Mouse (Mus musculus) heart, adult 8-10 months (tissue): ENCODE measurements around the gene Xrra1. TPM values are rescaled to one million over a fixed set of nuclear protein-coding genes. Genes with fewer than 3 reads are reported as not detected.
A peak's percentile ranks its signal among the peaks of the same experiment; 100 is the strongest.
"Not testable (repeated sequence)": the region's sequence is repeated elsewhere in the genome, so short reads cannot be mapped to it uniquely, and the experiment has no call there.

Experiments
- DNase-seq: peaks from one replicate; pipeline ENCODE4 v3.0.0; 2022; ENCODE audit warnings: low spot score
- total RNA-seq, 4 experiments: library from RNA; stranded (reverse); gene quantifications; 2 replicates each; pipeline ENCODE4 v1.2.4; 2022

Xrra1 gene
- total RNA-seq, 4 experiments from 2014 or later = not detected

DNA sequence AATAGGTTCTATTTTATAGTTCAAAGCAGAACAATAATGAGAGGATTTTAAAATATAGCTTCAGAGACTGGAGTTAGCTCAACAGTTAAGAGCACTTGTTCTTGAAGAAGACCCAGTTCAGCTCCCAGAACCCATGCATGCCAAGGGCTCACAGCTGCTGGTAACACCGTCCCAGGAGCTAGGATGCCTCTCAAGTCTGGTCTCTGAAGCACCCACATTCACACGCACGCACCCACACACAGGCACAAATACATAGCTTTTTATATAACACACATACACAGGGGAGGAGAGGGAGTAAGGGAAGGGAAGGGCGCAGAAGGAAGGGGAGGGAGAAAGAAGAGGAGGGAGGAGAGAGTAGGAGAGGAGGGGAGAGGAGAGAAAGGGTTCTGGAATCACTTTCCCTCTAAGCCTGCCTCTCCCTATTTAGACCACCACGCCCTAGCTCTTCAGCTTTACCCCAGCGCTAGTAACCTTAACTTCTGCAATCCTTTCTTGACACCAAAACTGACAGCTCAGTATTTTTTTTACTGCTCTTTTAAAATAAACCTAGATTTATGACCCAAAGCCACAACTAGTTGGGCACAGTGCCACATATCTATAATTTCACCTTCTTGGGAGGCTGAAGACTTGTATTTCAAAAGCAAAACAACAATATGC, 94.7 kb downstream of the Xrra1 start:
- DNase-seq = no peak

DNA sequence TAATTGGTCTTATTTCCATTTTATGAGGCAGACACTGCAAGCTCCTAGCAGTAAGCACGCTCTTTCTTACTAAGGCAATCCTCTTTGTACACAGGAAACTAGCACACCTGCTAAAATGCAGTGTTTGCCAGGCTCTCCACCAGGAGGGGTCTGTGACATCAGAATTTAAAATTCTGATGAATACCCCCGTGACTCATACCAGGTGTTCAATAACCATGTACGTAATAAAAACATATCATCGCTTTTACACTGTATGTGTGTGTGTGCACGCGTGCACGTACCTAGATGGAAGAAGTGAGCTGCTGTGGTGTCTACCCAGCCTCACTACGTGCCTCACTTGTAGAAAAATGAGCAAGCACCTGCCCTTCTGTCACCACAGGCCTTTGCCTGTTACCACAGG, 95.3 kb downstream of the Xrra1 start:
- DNase-seq = no peak

DNA sequence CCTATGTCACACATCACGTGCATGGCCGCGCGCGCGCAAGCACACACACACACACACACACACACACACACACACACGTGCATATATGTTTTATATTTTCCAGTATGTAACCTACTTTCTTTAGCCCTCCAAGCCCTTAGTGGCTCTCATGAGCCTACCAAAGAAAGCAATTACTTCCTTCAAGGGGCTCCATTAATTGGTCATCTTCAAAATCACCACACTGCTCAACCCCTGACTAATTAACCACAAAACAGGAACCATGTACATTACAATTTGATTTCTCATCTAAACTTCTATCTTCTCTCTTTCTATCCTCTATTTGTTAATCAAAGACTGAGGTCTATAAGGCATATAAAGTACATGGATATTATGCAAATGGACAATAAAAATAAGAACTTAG, 97.2 kb downstream of the Xrra1 start:
- DNase-seq = no peak

DNA sequence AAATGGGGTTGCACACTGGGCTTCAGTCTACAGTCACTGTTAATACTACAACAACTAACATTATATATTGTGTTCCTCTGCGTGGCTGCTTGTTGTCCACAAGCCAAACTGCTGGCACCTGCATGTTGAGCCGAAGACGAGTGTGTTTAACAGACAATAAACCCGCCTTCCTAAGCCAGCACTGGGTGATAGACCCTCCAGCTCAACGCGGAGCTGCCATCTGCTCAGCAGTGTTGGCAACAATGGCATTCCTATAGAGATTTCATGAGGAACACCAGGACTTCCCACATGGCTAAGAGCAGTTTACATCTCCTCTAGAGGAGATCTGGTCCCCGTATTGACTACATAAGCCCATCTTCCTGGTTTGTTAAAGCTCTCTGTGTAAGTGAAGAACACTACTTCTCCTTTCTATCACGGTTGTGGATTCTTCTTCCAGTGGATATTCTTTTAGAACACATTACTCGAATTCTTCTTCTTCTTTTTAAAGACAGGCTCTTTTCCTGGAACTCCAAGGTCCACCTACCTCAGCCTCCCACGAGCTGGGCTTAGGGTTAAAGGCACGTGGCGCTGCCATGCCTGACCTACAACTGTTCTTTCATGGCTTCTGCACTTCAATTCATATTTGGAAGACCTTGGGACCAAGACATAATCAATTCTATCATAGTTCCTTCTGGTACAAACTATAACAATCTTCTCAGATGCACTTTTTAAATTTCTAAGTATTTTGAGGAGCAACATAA, 98.5 kb downstream of the Xrra1 start:
- no peak for DNase-seq

GRCm38 (mm10) chr7:99960571-99960970, 101.7 kb downstream of the Xrra1 start:
- DNase-seq = not testable (repeated sequence)

GRCm38 (mm10) chr7:99961518-99961917, 102.6 kb downstream of the Xrra1 start:
- DNase-seq = no peak

DNA sequence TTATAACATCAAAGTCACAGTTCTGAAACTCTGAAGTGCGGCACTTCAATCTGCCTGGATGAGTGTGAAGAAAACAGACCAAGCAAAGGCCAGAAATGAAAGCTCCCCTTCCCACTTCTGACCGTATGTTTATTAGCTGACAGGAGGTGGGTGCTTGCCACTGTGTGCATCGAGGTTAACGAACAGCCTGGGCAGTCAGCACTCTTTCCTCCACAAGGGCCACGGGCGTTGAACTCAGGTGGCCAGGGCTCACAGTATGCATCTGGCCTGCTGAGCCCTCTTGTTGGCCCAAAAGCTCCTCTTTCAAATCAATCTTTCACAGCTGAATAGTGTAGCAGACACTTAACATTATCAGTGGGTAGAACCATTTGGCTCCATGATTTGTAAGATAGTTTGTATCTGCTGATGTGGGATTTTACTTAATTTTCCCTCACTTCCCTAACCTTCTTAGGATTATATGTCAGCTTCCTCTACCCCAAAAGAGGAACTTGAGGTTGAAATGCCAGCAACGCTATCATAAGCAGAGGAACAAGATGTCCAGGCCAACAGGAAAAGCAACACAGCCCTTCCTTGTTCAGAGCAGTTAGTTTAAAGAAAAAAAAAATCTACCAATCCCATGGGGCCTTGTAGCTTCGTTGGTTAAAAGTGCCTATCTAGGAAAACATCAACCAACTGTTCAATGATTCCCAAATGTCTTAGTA, 103.8 kb downstream of the Xrra1 start:
- peak; percentile 86 for DNase-seq

DNA sequence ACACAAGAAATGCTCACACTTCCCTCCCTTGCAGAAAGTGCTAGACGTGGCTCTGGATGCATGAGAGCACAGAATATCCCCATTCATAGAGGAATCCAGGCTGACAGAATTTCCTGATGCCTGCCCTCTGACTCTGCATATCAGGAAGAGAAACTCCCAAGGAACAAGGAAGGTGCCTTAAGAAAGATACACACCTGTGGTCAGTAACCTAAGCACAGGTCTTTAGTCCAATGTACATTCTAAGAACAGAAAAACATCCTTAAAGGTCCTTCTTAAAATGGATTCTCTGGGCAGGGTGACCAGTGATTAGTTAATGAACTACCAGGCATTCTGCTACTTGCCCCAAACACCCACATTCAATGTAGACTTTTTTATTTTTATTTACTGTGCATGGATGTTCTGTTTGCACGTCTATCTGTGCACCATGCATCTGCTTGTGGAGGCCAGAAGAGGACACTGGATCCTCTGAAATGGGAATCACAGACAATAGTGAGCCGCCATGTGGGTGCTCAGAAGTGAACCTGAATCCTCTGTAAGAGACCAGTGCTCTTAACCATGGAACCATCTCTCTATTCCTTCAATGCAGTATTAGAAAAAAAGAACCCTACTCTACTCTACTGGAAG, 104.4 kb downstream of the Xrra1 start:
- no peak for DNase-seq

DNA sequence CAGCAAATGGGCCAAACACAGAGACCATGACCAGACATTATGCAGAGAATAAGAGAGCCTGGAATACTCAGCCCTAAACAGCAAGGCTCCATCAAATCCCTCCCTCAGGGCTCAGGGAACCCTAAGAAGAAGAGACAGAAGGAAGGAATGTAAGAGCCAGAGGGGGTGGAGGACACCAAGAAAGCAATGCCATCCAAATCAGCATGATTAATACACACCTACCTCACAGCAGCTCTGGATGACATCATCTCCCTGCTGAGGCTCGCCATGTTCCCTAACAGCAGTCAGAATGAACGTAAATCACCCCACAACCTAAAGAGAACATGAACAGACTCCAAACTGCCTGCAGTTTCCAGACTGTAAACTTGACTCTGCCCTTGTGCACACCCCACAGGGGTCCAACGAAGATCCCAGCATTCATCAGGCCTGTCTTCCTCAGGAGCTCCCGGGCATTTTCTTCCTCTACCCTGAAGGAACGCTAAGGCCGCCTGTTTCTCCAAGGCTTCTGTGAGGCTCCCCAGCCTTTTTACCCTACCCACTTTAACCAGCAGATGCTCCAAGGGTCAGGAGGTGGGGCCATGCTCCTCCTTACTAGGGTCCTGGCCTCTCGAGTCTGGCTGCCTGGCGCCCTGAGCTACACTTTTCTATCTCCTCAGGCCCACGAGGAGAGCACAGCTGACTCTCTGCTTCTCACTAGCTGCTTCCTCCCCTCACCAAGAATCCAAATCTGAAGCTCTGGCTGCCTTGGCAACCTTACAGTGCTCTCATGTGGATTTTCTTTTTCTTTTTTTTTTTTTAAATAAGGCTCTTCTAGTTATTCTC, 106.3 kb downstream of the Xrra1 start:
- no peak for DNase-seq

GRCm38 (mm10) chr7:99966011-99966721, 107.2 kb downstream of the Xrra1 start:
- no peak for DNase-seq

Other genes with a start within 250 kb of the Xrra1 start
- 1 to 10 TPM; 2.8 to 3.4 (median 3.1) TPM for gene Tpbgl, start 232.0 kb upstream of the Xrra1 start, total RNA-seq
- gene Slco2b1, start 147.8 kb upstream of the Xrra1 start, total RNA-seq = 1 to 10 TPM; 8.3 to 9.1 (median 8.9) TPM
- under 1 TPM in 1 of 4 experiments, not detected in 3; 0.44 TPM for gene Olfr520, start 128.8 kb upstream of the Xrra1 start, total RNA-seq
- not detected for gene Olfr521, start 95.6 kb upstream of the Xrra1 start, total RNA-seq
- 1 to 10 TPM; 3.3 to 5.4 (median 4.8) TPM for gene Neu3, start 30.7 kb upstream of the Xrra1 start, total RNA-seq
- gene Spcs2, start 4.3 kb downstream of the Xrra1 start, total RNA-seq = 10 to 100 TPM; 60.3 to 67.9 (median 63.1) TPM
- gene Rnf169, start 121.3 kb downstream of the Xrra1 start, total RNA-seq = 10 to 100 TPM in 1 of 4 experiments, 1 to 10 TPM in 3; 8.1 to 10.5 (median 9.4) TPM
- gene Chrdl2, start 147.1 kb downstream of the Xrra1 start, total RNA-seq = not detected